Mouse (Mus musculus) layer of hippocampus, adult 8-10 months (tissue): ENCODE measurements at regions not wholly inside any gene's neighbourhood (a gene's known extent, or its start where the extent isn't known, plus 50 kb on each side); places are given as distances from the start of the nearest gene placed in this dataset.

Experiments used
- DNase-seq, 2 experiments: peaks; one replicate each; pipeline ENCODE4 v3.0.0; 2022; ENCODE audit warnings: low spot score in 2 of 2

GRCm38 (mm10) chr11:45058658-45059057 lies 441.5 kb downstream of the Ebf1 start:
- no peak for DNase-seq

DNA sequence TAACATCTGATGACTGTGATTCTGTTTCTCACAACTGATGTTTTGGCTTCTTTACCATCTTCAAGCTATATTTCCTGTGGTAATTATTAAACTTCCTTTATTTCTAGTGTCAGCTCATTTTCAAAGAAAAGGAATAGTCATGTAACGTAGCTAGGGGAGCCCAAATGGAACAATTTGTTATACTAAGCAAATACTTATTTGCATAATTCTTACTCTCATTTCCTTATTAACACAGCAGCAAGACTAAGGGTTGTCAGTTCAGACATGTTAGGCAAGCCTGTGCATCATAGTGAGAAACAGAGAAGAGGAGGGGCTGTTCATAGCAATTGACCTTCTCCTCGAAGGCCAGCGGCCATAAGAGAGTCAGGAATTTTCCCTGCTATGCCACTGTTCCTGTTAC lies 449.5 kb downstream of the Ebf1 start:
- DNase-seq = no peak

DNA sequence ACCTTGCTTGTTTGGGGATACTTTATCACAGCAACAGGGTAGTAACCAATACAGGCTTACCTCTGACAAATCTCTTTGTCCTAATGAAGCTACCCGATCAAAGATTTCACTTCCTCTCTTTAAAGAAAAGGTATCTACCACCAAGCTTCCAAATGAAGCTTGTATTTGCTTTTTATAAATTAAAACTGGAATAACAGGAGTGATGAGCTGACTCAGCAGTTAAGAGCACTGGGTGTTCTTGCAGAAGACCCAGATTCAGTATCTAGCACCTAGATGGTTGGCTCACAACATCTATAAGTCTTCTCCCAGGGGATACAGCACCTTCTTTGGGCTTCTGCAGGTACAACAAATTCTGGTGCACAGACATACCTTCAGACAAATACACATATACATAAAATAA lies 453.2 kb downstream of the Ebf1 start:
- no peak for DNase-seq

DNA sequence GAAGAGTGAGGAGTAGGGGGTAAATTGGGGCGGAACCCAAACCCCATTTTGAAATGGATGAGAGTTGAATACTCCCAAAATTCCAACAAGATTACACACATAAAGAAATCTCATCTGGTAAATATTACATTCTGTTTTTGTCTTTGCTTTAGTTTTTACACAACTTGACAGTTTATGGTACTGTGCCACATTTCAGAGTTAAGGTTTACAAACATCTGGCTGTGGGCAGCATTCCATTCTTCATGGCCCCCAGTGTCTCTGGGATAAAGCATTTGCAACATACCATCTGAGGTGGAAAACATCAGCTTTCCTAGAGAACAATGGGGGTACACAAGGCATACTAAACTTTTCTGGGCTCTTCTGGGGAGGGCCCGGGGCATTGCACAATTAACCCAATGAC lies 454.1 kb downstream of the Ebf1 start:
- DNase-seq = no peak

- DNase-seq = no peak
These were observed 467.5 kb downstream of the Ebf1 start for GRCm38 (mm10) chr11:45084506-45085037.

DNA sequence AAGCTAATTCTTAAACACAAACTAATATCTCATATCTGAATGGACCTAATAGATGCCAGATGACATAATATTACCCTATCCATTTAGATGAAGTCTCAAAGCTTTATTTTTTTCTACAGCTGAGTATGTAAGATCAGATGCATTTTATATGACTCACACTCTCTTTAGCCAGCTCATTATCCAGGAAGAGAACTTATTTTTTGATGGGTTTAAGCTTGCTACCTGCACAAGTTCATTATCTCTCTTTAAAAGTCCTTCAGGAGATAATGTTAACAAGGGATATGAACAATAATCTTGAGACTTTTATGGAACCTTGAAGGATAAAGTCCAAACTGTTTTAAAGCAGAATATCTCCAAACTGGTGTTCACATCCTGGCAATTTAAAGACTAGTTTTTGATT lies 468.0 kb downstream of the Ebf1 start:
- no peak for DNase-seq

- no peak for DNase-seq
These were observed 470.2 kb downstream of the Ebf1 start for GRCm38 (mm10) chr11:45087186-45087915.

- DNase-seq = no peak
These were observed 471.2 kb downstream of the Ebf1 start for GRCm38 (mm10) chr11:45088286-45088685.

- DNase-seq = no peak
These were observed 472.4 kb downstream of the Ebf1 start for GRCm38 (mm10) chr11:45089561-45089960.

DNA sequence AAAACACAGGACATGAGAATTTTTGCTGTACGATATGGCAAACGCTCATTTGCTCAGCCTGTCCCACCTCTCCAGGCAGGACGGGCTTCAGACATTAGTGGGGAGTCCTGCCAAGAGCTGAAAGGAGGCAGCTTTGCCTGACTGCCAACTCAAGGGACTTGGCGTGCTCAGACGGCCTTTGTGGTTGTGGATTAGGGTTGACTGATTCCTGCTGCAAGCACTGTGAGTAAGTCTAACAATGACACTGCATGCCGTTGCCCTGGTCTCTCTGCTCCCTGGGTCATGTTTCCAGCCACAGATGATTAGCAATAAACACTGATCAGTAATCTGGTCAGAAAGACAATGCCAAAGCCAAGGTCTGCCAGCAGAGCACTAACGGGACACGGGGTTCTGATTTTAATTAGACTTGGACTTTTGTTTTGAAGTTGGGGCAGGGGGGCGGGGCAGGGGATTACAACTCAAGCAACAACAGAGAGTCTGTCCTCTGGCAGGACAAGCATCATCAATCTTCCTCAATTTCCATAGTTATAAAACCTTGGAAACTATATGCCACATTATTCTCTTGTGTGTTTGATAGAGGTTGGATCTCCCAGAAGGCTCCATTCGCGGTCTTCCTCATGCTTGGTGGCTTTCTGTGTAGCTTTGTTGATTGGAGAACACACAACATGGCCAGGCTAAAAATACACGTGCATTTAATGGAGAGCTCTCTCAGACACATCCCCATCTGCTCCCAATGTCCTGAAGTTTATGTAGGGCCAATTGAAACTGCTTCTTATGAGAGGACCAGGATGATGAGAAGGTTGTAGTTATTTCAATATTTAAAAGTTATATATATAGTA lies 486.6 kb downstream of the Ebf1 start:
- peak; percentile 6 to 11 for DNase-seq

DNA sequence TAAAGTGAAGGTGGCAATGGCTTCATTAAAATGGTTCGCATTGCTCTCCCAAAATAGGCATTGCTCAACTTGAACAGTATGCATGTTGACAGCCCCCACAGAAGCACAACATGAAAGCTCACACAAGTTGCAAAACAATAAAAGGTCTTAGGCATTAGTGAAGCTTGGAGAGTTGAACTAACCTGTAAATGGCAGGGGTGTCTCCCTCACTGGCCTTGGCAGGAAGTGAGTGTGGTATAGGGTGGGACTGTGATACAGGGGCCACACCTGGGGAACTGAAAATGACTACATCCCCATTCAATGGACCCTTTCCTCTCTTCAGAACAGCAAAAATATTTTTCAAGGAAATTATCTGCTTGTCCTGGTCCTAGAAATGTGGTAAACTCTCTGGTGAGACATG lies 499.6 kb downstream of the Ebf1 start:
- DNase-seq = no peak

DNA sequence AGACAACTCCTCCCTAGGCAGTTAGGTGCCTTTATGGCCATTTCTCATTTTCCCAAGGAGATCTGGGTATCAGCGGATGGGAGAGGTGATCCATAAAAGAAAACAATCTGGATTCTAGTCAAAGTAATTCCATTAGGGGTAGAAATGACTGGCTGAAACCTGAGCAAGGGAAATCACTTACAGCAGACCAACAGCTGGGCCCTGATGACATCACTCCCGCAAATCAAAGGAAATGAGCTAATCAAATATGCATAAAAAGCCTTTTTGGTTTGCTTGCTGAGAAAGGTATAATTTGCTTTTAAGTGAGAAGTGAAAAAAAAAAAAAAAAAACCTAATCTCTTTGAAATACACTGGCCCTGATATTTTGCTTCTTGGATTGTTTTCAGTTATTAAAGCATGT lies 506.2 kb downstream of the Ebf1 start:
- no peak for DNase-seq

DNA sequence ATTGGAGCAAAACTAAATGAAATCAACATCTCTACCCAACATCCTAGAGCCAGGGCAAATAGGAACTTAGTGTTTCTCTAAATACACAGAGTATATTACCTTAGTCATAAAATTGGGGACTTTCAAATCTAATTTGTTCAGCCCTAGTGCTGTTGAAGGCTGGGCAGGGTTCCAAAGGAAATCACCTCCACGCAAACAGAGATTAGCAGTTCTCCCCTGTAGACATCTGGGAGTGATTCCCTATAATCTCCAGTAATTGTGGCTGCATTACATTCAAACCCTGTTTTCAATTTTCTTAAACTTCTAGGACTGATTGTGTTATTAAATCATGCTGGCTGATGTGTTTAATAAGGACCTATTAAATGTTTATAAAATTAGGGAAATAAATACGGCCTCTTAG lies 519.7 kb downstream of the Ebf1 start:
- DNase-seq = no peak

DNA sequence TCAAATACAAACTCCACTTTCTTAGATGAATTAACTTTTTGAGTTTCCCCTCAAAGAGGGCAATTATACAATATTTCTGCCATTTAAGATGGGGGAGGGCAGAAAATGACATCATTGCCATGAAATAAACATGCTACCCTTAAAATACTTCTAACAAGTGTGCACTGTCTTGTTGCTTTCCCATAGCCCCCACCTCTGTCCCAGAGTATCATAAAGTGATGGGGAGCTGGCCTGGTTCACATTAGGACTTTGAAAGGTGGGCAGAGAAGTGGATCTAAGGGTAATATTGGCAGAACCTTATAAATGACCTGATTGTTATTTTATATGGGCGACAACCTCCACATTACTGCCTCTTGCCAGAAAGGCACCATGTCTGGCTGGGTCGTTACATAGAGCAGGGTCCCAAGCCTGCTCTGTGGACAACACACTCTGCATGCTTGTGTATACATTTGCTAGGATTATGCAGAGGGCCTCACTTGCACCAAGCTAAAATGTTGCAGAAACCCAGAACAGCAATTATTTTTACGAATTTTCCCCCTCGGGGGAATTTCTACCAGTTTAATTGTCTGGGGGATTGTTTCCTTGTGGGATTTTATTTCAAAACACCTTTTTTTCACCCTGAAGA lies 521.3 kb downstream of the Ebf1 start:
- no peak for DNase-seq

- no peak for DNase-seq
These were observed 523.4 kb downstream of the Ebf1 start for GRCm38 (mm10) chr11:45140490-45140889.

GRCm38 (mm10) chr11:45154070-45154469 lies 537.0 kb downstream of the Ebf1 start:
- no peak for DNase-seq

DNA sequence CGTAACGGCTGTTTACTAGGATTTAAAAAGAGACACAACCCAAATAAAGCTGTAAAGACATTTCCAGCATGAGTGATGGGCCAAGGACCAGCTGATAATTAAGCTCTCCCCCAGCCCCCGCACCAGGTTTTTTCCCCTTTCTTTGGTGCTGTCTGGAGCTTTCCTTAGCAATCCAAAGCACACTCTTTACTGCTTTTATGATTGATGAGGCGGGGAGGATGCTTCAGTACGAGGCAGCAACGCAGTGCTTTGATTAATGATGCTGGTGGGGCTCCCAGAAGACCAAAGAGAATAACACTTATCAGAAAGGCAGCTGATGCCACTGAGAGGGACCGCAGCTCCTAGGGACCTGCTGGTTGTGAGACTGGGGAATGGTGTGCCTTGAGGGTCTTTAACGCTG lies 537.4 kb downstream of the Ebf1 start:
- DNase-seq = peak in 1 of 2 experiments; percentile 6

DNA sequence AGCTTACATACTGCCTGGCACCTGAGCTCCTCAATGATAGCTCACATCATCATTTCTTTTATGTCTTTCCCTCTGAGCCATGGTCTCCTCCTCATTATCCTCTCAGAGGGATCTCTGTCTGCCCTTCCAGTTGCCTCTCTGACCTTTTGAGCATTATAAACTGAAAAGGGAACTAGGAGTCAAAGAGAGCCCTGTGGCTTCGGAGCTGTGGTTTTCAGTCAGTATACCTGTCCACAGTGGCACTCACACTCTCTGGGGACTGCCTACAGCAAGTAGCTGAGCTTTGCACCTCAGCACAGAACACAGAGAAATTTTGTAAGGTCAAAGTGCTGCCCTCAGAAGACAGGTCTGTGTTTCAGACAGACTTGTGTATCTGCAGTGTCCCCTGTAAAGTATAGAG lies 538.7 kb downstream of the Ebf1 start:
- no peak for DNase-seq

DNA sequence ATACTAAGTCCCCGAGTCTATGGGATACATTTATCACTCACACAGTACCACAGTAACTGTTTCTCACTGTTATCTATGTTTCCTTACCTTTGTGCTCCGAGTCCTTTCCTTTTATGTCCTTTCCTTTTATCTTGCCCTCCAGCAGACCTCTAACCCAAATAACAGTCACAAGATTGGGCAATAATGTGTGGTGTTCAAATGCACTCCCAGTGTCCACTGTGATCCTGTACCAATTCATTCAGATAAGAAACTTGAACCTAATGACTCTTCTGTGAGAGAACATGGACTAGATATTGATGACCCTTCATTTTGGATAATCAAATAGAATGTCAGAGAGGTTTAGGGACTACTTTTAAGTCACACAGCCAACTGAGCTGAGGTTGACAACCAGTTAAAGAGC lies 541.2 kb downstream of the Ebf1 start:
- DNase-seq = no peak

- DNase-seq = no peak
These were observed 543.8 kb downstream of the Ebf1 start for GRCm38 (mm10) chr11:45160871-45161270.

DNA sequence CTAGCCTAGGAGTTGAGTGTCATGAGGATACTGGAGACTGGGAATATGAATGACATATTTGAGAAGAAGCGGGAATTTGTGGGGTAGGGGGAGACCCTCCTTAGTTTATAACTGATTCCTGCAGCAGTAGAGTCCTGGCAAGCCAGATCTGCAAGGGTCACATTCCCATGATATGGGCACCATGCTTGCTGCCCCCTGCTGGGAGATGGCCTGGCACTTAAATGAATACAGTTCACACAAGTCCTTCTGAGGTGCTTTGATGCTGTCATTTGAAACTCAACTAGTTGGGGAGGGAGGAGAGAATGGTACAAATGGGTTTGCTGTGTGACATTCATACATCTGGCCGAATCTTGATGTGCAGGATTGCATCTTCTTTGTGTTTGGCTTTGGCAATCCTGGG lies 556.4 kb downstream of the Ebf1 start:
- no peak for DNase-seq

GRCm38 (mm10) chr11:45174071-45174470 lies 557.0 kb downstream of the Ebf1 start:
- no peak for DNase-seq
